Mouse (Mus musculus): ENCODE results near the gene Kctd15.

Gene Kctd15

DNA sequence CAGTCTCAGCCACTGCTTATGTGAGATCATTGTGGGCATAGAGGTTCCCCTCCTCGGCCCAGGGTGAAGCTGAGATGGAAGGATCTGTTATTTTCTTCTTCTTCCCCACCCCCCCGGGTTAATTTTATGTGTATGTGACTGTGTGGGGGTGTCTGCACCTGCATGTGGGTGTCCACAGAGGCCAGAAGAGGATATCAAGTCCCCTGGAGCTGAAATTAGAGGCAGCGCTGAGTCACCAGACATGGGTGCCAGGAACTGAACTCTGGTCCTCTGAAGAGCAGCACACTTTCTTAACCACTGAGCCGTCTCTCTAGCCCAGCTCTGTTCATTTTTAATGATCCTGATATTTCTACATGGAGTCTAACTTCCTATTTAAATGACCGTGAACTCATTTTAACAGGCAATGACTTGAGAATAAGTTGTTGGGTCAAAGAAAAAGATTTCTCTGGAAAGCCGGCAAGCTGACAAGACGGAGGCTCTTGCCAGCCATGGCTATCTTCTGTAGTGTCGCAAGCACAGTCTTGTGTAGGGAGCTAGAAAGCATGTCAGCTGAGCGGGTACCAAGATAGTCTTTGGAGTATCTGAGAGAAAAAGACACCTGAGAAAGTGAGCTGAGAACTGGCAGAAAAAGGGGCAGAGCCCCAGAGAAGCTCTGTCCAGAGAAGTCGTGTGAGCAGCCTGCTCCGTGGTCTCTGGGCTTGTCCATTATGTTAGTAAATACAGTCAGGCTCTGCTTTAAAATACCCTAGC is 38.2 kb downstream of the Kctd15 start:
- DNase-seq = no peak

DNA sequence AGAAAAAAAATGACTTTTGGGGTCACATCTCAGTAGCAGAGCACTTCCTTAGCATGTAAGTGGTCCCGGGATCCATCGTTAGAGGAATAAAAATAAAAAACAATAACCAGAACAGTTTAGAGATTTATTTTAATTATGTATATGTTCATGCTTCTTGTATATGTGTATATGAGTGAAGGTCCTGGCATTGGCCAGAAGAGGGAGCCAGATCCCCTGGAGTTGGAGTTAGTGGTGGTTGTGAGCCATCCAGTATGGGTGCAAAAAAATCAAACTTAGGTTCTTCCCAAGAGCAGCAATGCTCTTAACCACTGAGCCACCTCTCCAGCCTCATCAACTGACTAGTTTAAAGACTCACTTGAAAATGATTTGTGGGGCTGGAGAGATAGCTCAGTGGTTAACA is 40.3 kb downstream of the Kctd15 start:
- DNase-seq = peak; percentile 38

DNA sequence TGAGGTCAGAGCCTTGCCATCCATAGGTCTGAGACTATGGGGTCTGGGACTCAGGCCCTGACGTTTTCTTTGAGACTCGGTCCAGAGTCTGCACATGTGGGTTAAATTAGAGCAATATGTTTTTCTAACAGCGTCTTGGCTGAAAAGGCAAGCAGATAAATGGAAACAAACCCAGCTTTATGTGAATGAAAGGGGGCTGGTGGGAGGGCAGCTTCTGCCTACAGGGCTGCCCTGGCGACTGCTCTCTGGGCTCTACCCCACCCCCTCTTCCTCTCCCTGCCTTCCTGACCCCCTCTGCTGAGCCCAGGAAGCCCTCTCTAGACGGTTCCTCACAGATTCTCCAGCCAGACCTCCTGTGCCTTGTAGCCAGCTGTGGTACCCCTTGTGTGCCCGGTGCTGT is 46.1 kb downstream of the Kctd15 start:
- DNase-seq = no peak

DNA sequence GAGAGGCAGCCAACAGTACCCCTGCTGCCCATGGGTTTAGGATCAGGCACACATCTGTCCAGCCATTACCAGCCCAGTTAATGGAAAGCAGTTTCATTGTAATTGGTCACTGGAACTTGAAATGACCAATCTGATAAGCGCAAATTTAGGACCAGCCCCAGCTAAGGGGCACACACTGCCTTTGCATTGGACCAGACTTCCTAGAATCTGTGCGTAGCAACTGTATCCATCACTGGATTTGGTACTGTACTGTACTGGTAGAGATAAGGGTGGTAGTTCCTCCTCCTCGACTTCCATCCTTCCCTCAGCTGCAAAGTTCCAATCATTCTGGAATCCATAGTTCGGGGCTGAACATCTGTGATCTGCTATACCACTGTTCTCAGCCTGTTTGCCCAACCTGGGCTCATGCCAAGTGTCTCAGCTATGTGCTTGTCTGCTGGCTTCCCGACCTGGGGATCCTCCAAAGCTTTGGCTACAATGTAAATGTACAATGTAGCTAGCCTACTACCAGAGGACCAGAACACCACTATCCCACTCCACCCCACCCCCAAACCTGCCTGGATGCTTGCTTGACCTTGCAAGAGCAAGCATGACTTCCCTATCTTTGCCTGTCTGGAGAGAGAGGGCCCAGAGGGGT is 49.1 kb downstream of the Kctd15 start:
- no peak for DNase-seq

DNA sequence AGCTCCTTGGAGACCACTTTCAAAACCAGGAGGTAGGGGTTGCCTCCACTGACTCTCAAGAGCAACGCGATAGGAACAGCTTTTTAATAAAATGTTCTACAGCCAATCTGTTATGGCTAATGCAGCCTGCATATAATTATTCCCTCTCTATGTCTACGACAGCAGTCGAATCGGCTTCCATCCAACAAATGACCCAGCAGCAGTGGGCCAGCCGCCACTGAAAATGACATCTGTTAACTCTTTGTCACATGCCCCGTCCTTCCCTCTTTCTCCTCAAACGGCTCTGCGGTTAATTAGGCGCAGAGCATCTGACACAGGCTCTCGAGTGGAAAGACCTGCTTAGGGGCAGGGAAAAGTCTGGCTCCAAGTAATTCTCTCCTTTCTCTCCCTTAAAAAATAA is 49.8 kb downstream of the Kctd15 start:
- no peak for DNase-seq

DNA sequence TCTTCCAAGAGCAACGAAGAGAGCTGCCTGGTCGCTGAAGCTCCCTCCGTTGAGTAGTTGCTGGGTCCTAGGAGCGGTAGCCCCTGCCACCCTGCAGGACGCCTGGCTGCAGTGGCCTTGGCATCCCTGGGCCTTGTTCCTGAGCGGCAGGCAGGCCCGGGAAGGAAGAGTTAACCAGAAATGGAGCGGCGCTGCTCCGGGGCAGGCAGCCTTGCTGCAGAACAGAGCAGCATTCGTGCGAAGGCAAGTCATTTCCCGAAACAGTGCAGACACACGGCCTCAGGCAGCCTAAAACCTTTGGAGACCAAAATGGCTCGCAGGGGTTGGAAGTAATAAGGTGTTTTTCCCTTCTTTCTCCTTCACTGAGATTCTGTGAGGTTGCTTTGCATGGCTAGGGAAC is 50.5 kb downstream of the Kctd15 start:
- no peak for DNase-seq

DNA sequence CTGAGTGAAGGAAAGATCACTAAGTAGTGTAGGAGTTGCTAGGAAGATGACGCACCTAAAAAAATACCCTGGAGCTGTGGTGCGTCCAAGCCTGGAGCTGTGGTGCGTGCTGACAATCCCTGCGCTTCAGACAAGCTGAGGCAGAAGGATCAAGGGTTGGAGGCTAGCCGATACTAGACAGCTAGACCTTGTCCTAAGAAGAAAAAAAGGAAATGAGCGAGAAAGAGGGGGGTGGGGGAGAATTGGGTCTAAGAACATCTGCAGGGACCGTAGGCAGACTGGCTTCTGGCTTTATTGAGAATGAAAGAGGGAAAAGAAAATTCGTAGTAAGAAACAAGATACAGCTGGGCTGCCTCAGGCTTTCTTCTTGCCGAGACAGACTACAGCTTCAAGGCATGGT is 58.0 kb downstream of the Kctd15 start:
- no peak for DNase-seq

DNA sequence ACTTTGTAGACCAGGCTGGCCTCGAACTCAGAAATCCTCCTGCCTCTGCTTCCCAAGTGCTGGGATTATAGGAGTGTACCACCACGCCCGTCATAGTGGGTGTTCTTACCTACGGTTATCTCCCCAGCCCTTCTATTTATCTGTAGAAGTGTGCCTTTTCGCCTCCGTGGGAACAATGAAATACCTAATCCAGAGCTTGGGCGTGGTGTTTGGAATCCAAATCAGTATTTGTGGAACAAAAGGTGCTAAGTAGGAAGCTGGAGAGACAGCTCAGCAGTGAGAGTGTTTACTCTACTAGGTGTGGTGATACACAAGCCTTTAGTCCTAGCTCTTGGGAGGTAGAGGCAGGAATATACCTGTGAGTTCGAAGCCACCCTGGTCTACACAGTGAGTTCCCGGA is 58.5 kb downstream of the Kctd15 start:
- DNase-seq = no peak

DNA sequence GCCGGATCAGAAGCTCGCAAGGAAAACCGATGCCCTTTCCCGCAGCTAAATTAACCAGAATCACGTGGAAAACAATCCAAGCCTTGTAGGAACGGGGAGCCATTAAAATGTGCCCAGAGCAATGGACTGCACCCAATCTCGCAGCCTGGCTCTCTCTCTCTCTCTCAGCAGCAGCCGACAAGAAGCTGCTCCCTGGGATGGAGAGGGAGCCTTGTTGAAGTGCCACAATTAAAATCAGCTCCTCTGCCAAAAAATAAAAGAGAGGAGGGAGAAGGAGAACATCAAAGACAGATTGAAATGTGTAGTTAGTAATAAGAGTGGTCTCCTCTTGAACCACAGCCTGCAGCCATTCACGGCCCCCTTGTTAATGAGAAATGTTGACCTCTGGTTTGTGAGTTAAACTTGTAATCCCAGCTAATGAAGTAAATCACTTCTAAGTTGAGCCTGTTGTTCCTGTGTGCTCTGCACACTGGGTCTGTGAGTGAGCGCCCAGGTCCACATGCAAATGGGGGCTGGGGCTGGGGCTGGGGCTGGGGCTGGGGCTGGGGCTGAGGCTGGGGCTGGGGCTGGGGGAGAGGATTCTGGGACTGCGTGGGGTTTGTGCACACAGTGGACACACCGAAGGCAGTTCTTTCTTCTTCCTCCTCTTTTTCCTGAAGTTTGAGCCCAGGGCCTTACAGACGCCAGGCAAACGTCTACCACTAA is 59.8 kb downstream of the Kctd15 start:
- peak; percentile 29 for DNase-seq

DNA sequence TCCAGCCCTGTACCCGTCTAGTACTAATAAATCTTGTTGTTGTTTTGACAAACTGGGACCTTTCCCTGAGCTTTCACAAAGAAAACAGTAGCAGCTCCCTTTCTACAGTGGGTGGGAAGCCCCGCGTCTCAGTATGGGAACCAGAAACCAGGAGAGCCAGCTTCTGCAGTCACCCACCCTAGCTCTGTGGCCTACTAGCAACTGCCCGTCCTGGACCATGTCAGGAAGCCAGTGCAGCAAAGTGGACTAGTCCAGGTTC is 61.3 kb downstream of the Kctd15 start:
- DNase-seq = no peak

DNA sequence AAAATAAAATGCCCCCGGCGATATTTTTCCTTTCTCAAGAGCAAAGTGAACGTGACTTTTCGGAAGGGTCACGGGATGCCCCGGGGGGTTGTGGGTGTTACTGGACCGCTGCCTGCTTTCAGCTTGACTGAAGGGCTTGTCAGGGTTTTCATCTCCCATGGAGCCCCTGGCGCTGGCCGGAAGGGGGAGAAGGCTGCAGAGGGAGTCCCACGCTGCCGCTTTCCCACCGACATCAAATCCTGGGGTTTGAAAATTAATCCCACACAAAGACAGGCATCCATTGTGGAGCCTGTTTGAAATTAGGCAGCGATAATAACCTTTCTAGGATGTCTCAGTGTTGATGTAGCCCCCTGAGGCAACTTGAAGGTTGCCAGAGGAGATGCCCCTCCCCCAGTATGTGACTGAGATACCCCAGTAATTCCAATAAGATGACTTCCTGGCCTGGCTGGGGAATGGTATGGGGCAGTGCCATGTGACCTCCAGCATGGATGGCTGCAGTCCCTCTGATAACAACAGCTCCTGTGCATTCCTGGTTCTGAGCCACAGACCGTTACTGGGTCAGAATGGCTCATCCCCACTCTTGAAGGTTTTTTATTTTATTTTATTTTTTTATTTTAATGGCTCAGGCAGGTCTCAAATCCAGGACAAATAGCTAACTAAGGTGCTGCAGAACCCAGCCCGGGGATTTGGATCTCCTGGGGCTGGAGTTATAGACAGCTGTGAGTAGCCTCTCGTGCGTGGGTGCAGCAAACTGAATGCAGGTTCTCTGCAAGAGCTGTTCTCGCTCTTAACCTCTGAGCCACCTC is 61.8 kb downstream of the Kctd15 start:
- DNase-seq = peak; percentile 52

DNA sequence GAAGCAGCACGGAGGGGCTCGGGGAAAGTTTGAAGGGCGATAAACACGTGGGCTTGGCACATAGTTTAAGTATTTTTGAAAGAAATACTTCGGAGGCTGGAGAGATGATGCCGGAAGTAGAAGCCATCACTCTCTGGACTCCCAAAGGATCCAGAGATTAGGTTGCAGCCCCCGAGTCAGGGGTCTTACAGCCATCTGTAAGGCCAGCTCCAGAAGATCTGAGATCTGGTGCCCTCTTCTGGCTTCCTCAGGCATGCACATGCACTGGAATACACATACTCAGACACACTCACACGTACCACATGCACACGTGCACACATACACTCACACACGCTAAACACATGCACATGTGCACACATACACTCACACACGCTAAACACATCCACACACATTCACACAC is 65.8 kb downstream of the Kctd15 start:
- DNase-seq = no peak

Data from kidney, adult 9 months (tissue).